Mouse (Mus musculus) c-Kit-negative CD71-positive TER-119-positive erythroid progenitor cells, embryonic 14.5 days (primary cell): Measurements from ENCODE around the gene Hoxc9.
A peak's percentile ranks its signal among the peaks of the same experiment; 100 is the strongest.

Experiments
- DNase-seq: peaks from one replicate; pipeline ENCODE4 v3.0.0-alpha.2; 2013; ENCODE audit warnings: low read depth, low spot score

Gene Hoxc9

DNA sequence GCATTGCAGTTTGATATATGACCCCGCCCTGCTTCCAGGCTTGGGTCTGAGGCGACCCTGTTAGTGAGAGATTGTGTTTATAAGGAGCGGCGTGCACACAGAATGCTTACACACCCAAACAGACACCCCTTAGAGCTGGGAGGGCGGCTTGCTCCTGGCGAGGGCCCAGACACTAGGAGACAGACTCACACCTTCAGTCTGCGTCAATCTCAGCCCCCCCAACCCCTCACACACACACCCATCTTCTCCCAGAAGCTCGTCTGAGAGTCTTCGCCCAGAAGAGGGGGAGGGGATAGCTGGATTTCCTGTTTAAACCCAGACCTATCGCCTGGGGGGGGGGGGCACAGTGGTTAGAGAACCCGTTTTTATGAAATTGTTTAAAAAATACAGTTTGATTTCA is 23.7 kb downstream of the Hoxc9 start:
- no peak for DNase-seq

DNA sequence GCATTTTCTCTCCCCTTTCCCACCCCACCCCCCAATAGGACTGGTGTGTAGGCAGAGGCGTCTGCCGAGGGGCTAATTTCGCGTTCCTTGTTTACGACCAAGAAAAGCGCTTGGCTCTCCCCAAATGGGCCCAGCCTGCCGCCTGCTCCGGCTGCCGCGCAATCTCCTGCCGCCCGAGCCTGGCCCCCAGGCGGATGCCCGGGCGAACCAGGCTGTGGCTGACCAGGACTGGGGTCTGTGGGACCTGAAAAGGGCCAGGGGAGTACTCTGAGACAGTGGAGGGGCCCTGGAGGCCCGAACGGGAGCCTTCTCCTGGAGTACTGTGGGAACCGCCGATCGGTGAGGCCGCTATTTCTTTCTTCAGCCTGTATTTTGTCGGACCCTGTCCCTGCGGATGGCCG is 24.3 kb downstream of the Hoxc9 start:
- no peak for DNase-seq

DNA sequence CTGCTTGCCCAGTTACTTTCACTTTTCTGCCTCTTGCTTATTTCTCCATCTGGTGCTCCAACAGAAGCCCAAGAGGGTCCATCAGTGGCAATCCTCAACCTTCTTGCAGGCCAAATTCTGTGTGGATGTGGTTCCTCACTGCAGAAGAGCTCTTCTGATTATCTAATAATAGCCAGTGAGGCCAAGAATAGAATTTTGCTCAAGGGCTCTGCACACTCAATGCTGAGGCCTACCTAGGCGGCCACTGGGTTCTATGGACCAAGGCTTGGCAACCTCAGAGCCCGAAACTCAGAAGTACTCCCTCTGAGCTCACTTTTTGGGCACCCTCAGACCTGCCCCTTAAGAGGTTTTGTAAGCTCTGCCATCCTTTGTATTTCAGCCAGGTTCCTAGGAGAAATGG is 25.1 kb downstream of the Hoxc9 start:
- DNase-seq: no peak

DNA sequence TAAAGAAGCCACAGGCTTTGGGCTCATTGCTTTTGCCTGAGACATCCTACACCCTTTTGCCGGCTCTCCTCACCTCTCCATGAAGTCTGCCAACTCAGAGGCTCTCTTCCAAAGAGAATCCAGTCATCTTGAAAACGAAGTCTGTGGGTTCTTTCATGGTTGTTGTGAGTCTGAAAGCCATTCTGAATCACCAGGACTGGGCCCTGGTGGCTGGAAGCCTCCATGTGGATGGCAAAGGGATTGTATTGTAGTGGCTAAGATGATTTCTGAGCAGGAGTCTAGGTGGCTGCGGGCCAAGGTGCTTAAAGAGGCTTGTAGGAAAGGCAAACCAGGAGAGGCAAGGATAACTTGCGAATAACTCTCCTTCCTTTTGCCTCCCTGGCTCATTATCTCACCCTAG is 25.9 kb downstream of the Hoxc9 start:
- DNase-seq: no peak

DNA sequence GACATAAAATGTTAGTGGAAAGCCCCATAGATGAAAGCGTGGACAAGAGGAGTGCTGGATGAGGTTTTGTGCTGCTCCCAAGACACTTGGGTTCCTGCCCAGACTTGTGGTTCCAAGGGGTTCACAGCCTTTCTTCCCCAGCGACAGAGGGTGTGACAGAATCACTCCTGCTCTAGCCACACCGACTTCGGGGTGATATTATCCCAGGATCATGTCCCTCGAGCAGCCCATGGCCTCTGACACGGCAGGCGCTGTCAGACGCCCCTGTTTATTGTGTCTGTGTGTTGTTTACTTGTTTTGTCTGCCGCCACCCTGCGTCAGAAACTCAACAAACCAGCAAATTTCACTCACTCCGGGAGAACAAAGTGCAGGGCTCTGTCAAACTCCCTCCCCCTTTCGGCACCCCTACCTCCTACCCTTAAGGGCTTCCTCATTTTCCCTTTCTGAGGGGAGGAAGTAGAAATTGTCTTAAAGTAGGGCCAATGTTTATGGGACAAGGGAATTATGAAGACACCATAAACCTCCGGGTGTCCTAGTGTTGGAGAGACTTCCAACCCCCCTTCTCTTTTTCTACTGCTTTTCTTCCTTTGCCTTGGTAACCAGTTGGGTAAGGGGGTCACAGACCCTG is 26.7 kb downstream of the Hoxc9 start:
- no peak for DNase-seq

DNA sequence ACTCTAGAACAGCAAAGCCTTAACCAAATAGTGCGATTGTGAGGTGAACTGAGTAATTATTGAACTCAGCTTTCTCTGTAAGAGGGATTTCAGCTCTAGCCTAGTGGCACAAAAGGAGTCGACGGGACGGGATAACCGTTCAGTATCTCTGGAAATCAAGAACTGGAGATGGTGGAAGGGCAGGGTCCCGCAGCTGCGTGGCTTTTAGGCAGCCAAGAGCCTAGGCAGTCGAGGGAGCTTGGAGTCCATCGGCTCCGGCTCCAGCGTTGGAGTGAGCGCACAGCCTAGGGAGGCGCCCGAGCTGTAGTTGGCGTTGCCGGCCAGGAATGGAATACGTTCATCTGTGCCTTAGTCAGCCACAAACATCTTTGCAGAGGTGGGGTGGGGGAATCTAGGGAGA is 29.1 kb downstream of the Hoxc9 start:
- no peak for DNase-seq

DNA sequence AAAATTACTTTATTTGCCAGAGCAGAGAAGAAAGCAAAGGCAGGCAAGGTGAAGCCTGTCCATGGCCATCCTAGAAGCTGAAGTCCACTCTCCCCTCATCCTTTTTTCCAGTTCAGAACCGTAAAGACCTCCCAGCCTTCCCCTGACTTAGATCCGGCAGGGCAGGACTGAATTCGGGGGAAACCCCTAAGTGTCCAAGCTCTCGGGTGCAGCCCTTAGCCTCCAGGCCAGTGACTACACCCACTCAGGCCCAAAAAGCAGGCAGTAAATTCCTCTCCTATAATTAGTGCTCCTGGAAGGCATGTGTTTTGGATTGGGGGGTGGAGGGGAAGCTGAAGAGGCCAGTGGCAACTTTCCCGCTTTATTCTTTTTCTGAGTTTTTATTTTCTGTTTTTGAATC is 29.6 kb downstream of the Hoxc9 start:
- no peak for DNase-seq

DNA sequence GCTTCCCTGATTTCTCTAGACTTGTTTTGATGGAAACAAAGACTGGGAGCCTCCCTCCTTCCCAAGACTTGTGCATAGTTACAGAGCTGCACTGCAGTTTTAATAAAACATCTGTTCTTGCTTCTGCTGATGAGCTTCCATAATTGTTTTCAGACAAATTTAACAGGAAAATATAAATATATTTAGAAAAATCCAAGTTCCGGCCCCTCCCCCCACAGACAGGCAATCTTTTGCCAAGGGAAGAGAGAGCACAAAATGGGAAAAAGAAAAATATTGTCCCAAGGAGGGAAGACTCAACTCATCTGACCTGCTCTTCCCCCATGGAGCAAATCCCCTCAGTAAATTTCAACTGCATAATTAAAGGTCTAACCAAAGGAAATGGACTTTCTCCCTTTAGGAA is 30.1 kb downstream of the Hoxc9 start:
- DNase-seq: no peak

DNA sequence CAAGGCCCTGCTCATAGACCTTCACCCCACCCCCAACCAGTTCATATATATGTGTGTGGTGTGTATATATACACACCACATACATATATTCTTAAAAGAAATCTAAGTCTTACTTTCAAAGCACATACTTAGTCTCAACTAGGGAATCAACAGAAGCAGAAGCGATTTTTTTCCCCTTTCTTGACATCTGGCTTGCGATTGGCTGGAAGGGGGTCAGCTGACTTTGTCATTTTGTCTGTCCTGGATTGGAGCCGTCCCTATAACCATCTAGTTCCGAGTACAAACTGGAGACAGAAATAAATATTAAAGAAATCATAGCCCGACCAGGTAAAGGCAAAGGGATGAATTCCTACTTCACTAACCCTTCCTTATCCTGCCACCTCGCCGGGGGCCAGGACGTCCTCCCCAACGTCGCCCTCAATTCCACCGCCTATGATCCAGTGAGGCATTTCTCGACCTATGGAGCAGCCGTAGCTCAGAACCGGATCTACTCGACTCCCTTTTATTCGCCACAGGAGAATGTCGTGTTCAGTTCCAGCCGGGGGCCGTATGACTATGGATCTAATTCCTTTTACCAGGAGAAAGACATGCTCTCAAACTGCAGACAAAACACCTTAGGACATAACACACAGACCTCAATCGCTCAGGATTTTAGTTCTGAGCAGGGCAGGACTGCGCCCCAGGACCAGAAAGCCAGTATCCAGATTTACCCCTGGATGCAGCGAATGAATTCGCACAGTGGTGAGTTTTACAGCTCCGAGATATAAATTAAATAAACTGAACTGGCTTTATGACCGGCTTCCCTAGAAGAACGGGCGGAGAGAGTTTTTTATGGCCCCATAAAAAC is 33.2 kb downstream of the Hoxc9 start:
- no peak for DNase-seq

DNA sequence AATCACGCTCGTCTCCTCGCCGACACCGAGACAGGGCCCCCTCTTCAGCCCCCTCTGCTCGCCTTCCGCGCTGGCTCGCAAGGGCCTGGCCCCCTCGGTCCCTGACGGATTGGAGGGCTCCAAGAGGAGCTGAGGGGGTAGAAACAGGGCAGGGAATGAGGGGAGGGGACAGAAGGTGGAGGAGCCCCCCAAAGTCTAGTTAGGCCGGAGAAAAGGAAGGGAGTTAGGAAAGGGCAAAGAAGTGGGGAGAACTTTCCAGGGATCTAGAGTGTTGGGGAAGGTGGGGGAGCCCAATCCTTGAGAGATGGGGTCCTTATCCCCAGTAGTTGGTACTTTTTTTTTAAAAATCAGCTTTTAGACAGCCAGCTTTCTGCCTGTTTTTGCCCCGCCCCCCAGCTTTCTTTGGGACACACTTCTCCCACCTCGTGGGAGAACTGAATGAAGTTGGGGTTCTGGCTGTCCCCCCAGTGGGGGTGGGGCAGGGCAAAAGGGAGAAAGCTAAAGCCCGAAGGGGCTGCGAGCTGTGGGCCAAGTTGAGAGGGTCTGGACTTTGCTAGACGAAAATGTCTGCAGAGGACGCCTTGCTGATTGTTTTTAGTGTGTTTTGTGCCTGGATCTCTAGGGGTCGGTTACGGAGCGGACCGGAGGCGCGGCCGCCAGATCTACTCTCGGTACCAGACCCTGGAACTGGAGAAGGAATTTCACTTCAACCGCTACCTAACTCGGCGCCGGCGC is 34.0 kb downstream of the Hoxc9 start:
- no peak for DNase-seq

DNA sequence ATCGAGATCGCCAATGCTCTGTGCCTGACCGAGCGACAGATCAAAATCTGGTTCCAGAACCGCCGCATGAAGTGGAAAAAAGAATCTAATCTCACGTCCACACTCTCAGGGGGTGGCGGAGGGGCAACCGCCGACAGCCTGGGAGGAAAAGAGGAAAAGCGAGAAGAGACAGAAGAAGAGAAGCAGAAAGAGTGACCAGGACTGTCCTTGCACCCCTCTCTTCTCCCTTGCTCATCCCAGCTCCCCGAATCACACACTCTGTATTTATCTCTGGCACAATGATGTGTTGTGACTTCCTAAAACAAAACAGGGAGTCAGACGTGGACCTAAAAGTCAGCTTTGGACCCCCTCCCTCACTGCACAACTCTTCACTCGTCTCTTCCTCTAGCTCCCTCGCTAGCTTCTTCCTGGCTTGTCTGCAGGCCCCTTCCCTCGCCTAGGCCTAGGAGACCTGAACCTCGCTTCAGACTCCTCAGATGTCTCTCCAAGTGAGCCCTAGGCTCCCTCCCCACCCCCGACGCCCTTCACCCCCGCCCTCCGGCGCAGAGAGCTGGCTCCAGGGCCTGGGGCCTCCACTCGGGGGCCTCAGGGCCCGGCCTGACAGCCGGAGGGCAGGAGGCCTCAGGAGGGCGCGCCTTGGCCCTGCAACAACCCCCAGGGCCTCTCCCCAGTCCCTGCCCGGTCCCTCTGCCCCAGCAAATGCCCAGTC is 34.8 kb downstream of the Hoxc9 start:
- DNase-seq: no peak

DNA sequence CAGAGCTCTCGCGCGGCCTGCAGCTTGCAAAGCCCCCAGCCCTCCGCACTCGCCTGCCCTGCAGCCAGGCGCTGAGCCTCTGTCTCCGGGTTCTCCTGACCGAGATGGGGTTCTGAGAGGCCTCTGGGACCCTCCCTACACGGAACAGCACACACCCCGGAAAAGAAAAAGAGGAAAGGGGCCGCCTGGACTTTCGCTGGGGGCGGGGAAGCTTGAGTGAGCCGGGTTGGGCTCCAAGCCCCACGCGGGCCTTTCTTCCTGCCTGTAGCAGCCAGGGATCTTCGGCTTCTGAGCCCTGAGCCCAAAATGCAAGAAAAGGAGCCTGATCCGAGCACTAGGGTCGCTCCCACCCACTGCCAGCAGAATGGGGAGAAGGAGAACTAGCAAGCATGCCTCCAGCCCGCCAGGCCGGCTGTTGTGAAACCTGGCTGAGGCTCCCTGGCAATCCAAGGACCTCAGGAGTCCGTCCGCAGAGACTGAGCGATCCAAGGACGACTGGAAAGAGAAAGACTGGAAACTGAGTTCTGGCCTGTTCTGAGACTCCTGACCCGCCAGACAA is 35.8 kb downstream of the Hoxc9 start:
- DNase-seq: no peak

DNA sequence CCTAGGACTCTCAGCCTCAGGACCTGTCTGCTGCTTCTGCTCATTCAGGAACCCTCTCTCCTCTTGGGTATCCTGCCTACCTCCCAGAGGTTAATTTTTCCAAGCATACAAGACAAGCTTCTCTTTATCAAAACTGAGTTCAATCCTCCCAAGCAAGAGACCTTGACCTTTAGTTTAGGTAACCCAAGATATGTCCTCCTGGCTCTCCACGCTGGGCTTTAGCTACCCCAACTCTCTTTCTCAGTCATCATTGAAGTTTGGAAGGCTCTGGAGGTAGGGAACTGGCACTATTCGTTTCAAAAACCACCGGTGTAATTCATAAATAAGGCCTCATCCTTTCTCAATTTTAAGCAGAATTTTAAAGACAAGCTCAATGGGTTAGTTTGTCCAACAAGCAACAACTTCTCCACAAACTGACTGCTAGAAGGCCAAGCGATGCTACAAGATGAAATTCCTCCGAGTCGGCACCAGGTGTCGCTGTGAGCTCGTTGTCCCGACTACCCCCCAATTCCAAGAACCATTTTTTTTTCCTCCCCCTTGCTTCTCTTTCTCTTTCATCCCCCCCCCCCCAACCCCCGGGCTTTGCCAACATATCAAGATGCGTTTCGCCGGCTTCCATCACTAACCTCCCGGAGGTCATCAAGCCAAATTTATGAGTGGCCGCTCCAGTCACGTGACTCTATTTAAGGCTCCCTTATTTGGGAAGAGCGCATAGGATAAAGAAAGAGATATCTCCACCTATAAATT is 37.2 kb downstream of the Hoxc9 start:
- DNase-seq: peak; percentile 8

DNA sequence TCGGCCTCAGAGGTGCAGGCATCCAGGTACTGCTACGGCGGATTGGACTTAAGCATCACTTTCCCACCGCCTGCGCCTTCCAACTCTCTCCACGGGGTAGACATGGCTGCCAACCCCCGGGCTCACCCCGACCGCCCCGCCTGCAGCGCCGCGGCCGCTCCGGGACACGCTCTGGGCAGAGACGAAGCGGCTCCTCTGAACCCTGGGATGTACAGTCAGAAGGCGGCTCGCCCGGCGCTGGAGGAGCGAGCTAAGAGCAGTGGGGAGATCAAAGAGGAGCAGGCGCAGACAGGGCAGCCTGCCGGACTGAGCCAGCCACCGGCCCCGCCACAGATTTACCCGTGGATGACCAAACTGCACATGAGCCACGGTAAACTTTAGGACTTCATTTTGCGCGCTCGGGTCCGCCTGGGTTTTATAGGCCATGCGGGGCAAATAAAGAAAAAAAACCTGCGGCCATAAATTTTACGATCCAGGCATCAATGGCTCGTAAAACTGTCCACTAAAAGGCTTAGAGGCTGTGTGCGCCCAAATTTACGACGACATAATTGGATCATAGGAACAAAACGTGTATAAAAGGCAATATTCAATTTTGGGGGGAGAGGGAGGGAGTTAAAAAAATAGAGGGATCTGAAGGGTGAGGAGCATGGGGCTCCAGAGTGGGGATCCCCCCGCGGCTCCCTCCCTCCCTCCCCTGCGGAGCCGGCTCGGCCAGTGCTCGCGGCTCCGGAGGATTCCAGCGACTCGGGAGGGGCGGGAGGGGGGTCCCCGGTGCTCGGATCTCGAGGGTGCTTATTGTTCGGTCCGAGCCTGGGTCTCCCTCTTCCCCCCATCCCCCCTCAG is 38.1 kb downstream of the Hoxc9 start:
- no peak for DNase-seq

DNA sequence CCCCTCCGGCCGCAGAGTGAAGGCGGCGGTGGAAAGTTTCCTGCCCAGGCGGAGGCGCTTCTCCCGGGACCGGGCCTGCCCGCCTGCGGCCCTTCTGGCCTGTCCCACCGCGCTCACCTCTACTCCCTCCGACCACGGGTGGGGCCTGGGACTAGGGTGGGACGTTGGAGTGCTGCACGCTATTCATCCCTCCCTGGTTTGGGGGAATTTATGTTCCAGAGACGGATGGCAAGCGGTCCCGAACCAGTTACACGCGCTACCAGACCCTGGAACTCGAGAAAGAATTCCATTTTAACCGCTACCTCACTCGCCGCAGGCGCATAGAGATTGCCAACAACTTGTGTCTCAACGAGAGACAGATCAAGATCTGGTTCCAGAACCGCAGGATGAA is 38.8 kb downstream of the Hoxc9 start:
- DNase-seq: no peak

DNA sequence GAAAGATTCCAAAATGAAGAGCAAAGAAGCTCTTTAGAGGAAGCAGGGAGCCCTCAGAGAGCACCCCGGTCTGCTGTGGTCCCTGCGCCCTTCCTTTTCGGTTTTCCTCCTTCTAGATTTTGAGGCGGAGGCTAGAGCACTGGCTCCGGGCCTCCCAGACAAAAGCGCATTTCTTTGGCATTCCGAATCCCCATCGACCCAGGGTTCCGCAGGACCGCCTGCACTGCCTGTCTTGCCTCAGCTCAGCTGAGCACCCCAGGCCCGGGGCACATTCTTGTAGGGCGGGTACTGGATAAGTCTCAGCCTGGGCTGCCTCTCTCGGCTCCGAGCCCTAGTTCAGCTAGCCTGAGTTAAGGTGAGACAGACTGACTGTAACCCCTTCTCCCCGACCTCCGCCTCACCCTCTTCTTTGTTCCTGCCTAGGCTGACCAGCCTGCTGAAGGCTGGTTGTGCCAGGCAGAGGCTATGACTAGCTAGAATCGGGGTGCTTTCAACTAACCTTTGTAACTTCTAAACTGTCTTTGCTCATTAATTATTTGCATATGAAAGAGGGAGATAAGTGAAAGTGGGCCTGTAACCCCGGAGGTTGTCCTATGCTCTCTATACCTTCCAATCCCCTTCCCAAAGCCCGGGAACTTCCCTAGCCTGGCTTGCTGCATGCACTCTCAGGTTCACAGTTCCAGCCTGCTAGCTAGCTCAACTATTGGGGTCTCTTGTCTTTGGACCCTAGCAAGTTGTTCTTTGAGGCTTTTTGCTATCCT is 39.3 kb downstream of the Hoxc9 start:
- no peak for DNase-seq

DNA sequence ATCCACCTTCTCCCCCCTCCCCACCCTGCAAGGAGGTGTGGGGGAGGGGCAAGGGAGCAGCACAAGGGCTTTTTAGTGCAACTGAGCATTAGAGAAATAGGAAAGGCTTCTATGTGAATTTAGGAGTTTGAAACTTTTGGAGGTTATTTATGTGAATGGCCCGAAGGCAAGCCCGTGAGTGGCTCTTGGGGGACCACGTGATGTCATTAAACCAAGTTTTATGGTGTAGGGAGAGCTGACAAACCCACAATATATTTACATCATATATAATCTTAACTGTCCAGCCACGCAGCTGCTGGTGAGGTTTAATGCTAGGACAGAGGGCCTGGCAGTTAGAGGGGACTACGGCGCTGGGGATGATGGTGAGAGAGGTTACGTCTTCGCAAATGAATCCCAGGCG is 42.4 kb downstream of the Hoxc9 start, which contains the start of gene Hoxc4:
Gene Hoxc4 (plus strand): TSS at position 299 of the 400 bp plus-strand sequence.
- DNase-seq: no peak

DNA sequence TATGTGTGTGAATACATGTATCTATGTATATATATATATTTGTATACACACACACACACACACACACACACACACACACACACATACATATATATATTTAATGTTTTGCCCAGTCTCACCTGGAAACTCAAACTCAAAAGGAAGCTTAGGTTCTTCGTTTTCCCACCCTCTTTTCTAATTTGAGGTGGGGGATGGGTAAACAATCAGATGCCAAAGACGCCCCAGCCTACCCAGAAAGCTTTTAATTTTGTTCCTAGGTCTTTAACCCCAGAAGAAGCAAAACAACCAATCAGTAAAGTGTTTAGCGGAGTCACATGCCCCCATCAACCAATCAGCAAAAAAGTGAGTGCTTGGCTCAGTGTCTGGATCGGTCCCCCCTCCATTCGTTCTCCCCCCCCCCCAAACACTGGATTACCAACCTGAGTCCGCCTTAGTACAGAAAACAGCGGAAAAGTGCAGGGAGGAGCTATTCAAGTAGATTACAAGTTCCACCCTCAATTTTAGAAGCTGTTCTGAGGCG is 44.7 kb downstream of the Hoxc9 start:
- DNase-seq: no peak

DNA sequence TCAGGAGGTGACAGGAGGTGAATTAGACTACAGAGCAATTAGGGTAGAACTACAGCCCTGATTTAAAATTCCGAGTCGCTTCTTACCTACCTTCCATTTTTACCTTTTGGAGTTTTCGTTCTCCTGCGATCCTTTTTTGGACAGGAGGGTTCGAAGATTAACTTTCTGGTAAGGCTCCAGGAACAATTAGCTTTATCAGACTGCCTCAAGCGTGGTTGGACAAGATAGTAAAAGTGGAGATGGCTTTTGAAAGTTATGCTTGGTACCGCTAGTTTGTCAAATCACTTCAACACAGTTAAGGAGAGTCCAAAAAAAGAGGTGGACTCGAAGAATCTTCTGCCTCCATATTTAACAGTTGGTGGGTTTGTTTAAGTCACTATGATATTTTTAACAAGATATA is 45.3 kb downstream of the Hoxc9 start:
- DNase-seq: no peak
